Comparison of ENCODE assay signal across 27 mouse cellular contexts in genomic region chr7:121460626-121461025, GRCm38 (mm10).
"Had no signal": no experiment of that assay in that cellular context is flagged by ENCODE, and none has a peak within 500 bp of the region (broad histone marks: within the 10 kb centered on the region; RNA-seq: fewer than 3 reads in every experiment).

No protein-coding gene starts in this region.

- H3K36me3 ChIP-seq: heart, embryonic 13.5 days; heart, embryonic 15.5 days; hindbrain, embryonic 10.5 days; hindbrain, embryonic 12.5 days; intestine, embryonic 15.5 days; limb, embryonic 12.5 days; limb, embryonic 15.5 days; liver, embryonic 12.5 days had no signal

- H3K27ac ChIP-seq: gastrocnemius, adult 2 months; heart, adult 2 months; heart, embryonic 13.5 days; heart, embryonic 15.5 days; hindbrain, embryonic 10.5 days; hindbrain, embryonic 12.5 days; hindbrain, embryonic 14.5 days; intestine, embryonic 15.5 days; layer of hippocampus, adult 2 months; limb, embryonic 12.5 days; limb, embryonic 15.5 days; liver, embryonic 12.5 days; liver, embryonic 14.5 days had no signal

- H3K9ac ChIP-seq: heart, embryonic 13.5 days; heart, embryonic 15.5 days; hindbrain, embryonic 12.5 days; hindbrain, embryonic 14.5 days; intestine, embryonic 15.5 days; limb, embryonic 12.5 days; limb, embryonic 15.5 days; liver, embryonic 12.5 days; liver, embryonic 14.5 days had no signal

- ATAC-seq: hindbrain, embryonic 16.5 days; inflammation-experienced regulatory T-cells, adult 6 months; intestine, embryonic 15.5 days; intestine, postnatal 0 days; liver, embryonic 12.5 days had no signal

- H3K9me3 ChIP-seq: heart, embryonic 15.5 days; hindbrain, embryonic 12.5 days; intestine, embryonic 15.5 days; limb, embryonic 12.5 days; limb, embryonic 15.5 days; liver, embryonic 12.5 days had no signal

- DNase-seq: gastrocnemius, adult 2 months; gastrocnemius, postnatal 10 days; gastrocnemius, postnatal 25 days; heart, adult 2 months; heart, postnatal 14 days; heart, postnatal 4 days; kidney, adult 18-20 months; kidney, adult 8-10 months; kidney, postnatal 10 days; kidney, postnatal 25 days; kidney, postnatal 4 days; left cerebral cortex, postnatal 4 days had no signal

- H3K4me1 ChIP-seq: heart, embryonic 13.5 days; heart, embryonic 15.5 days; hindbrain, embryonic 10.5 days; hindbrain, embryonic 12.5 days; intestine, embryonic 15.5 days; limb, embryonic 12.5 days; limb, embryonic 15.5 days; liver, embryonic 12.5 days had no signal

- H3K4me2 ChIP-seq: heart, embryonic 11.5 days; heart, embryonic 13.5 days; heart, embryonic 15.5 days; hindbrain, embryonic 12.5 days; hindbrain, embryonic 14.5 days; intestine, embryonic 15.5 days; limb, embryonic 12.5 days; limb, embryonic 15.5 days; liver, embryonic 12.5 days had no signal

- H3K27me3 ChIP-seq: heart, embryonic 13.5 days; heart, embryonic 15.5 days; hindbrain, embryonic 12.5 days; intestine, embryonic 15.5 days; limb, embryonic 12.5 days; limb, embryonic 15.5 days; liver, embryonic 12.5 days had no signal

- H3K4me3 ChIP-seq: gastrocnemius, adult 2 months; heart, adult 2 months; heart, embryonic 13.5 days; heart, embryonic 15.5 days; hindbrain, embryonic 10.5 days; hindbrain, embryonic 12.5 days; intestine, embryonic 15.5 days; layer of hippocampus, adult 2 months; limb, embryonic 12.5 days; limb, embryonic 15.5 days; liver, embryonic 12.5 days had no signal
